Mouse (Mus musculus) liver, adult 2 months (tissue): Measurements from ENCODE around the gene Mtmr4.

Experiments
- CTCF ChIP-seq: fragments of 200-500 bp; IDR thresholded peaks from 2 replicates; pipeline ENCODE4 v1.5.1; 2011; ENCODE audit warnings: low read depth, low read length, control low read depth
- POLR2A ChIP-seq: fragments of 200-500 bp; IDR thresholded peaks from 2 replicates; pipeline ENCODE4 v1.6.1; 2011; ENCODE audit warnings: low read length, control low read depth; ENCODE audit not compliant: insufficient read depth; ENCODE audit errors: extremely low read depth

- TF ChIP-seq CTCF (no peak), POLR2A (no peak)
Measured at GRCm38 (mm10) chr11:87573751-87574150, 18.2 kb upstream of the Mtmr4 start.
